Mouse (Mus musculus) adrenal gland, postnatal 25 days (tissue): ENCODE data around the gene Vipr1. TPM values are rescaled to one million over a fixed set of nuclear protein-coding genes. Genes with fewer than 3 reads are reported as not detected.

Experiments used
- DNase-seq: peaks from one replicate; pipeline ENCODE4 v3.0.0; 2021; ENCODE audit warnings: mixed read lengths
- total RNA-seq: library from RNA; stranded (reverse); gene quantifications from 2 replicates; pipeline ENCODE4 v1.2.3, GENCODE M21; 2021

The Vipr1 gene
- total RNA-seq, 1 experiment from 2014 or later, result 0.18 TPM

DNA sequence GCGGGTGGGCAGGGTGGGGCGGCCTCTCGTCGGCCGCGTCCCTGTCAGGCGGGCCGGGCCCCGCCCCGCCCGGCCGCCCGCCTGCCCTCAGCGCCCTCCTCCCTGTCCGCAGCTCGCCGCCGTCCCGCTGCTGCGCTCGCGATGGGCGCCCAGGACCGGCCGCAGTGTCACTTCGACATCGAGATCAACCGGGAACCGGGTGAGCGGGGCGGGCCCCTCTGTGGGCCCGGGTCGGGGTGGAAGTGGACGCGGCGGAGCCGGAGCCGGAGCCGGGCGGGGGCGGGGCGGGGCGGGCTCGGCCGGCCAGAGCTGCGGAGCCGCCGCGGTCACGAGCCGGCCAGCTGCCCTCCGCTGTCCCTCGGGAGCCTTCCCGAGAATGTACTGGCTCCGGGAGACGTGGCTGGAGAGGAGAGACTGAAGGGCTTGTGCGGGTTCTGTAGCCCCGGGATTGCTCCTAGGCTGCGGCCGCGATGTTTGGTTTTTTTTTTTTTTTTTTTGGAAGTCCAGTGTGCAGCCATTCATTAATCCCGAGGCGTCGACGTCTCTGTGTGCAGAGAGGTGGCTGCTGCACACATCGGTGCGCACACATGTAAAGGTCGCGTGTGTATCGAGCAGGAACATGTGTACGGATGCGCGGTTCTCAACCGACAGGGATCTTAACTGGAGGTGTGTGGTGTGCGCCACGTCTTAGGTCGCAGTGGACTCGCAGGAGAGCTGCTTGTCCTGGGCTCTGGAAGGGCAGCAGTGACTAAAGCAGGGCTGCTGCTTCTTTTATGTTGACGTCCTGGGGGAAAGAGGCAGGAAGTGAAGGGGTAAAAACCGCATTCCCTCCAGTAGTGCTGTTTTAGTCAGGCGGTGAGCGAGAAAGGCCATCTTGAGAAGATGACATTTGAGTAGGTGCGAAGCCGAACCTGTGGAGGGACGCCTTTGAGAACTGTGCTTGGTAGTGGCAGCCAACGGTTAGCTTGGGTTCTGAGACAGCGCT lies 77.1 kb downstream of the Vipr1 start:
- DNase-seq, result peak; percentile 10

Other genes with a start within 250 kb of the Vipr1 start
- gene Cck, start 147.0 kb upstream of the Vipr1 start, total RNA-seq, result not detected in 2 replicates
- not detected in 2 replicates for gene Lyzl4, start 620 bp upstream of the Vipr1 start, total RNA-seq
- 4.9 and 5.3 TPM in 2 replicates for gene Sec22c, start 62.8 kb downstream of the Vipr1 start, total RNA-seq
- gene Ss18l2, start 67.6 kb downstream of the Vipr1 start, total RNA-seq, result 41.6 and 44.9 TPM in 2 replicates
- gene Nktr, start 76.5 kb downstream of the Vipr1 start, total RNA-seq, result 90.6 and 90.8 TPM in 2 replicates
- gene Zfp651, start 116.6 kb downstream of the Vipr1 start, total RNA-seq, result 33.3 and 55.7 TPM in 2 replicates
- gene Klhl40, start 134.9 kb downstream of the Vipr1 start, total RNA-seq, result 0.18 TPM in 1 of 2 replicates, not detected in the other
- not detected in 2 replicates for gene Hhatl, start 149.8 kb downstream of the Vipr1 start, total RNA-seq
- 1.3 and 1.5 TPM in 2 replicates for gene Ccdc13, start 196.7 kb downstream of the Vipr1 start, total RNA-seq
- gene Higd1a, start 215.6 kb downstream of the Vipr1 start, total RNA-seq, result 77.9 and 79.7 TPM in 2 replicates